Comparison of ENCODE assay signal across 8 mouse cellular contexts in genomic region chr17:83351601-83352413, GRCm38 (mm10). TPM values are rescaled to one million over a fixed set of nuclear protein-coding genes. Genes with fewer than 3 reads are reported as not detected.
A peak's percentile ranks its signal among the peaks of the same experiment; 100 is the strongest.
DNase-seq lines count a peak whose midpoint lies in the region.

No protein-coding gene starts in this region.

- H3K36me3 ChIP-seq in splenic B cell, adult 2 months (ENCODE audit: control insufficient read depth, insufficient read depth, low read length, poor library complexity, severe bottlenecking) = no peaks in the 10 kb centered on the region

- intact Hi-C loops in heart, postnatal 25 days (cut with DNase I) = loop anchor here (5.0 to 10.0 kb wide), 4 partner anchors 45 to 160 kb away; partner anchors contain the start of gene Pkdcc
- intact Hi-C loops in heart, postnatal 10 days (cut with DNase I) = loop anchor here (2.0 to 10.0 kb wide), 3 partner anchors 75 to 503 kb away; no protein-coding TSS in a partner anchor

- H3K27me3 ChIP-seq in splenic B cell, adult 2 months (ENCODE audit: control insufficient read depth, insufficient read depth, low read length, poor library complexity, severe bottlenecking) = no peaks in the 10 kb centered on the region

- peak; percentile 91 for DNase-seq in heart, adult 11 months
- DNase-seq in heart, postnatal 25 days (ENCODE audit: low spot score) = no peak
- DNase-seq in B cell, adult 2 months = peak; percentile 61 to 63
- peak; percentile 58 for DNase-seq in embryo, embryonic 10.5 days (ENCODE audit: low spot score)
- peak; percentile 30 to 45 for DNase-seq in heart, postnatal 10 days
- peak; percentile 30 for DNase-seq in lung, postnatal 36 days
- DNase-seq in splenic B cell, adult 2 months (ENCODE audit: low read depth, low spot score) = peak; percentile 74
- no peak for DNase-seq in gastrocnemius, postnatal 10 days

RNA-seq across cellular contexts. Expression of gene Eml4, which starts 1.1 kb away (rescaled TPM):
- 1 to 10 TPM; 5.1 to 6.1 TPM for total RNA-seq in heart, postnatal 25 days (2021)
- 10 to 100 TPM; 10.5 to 12.9 TPM for total RNA-seq in heart, postnatal 10 days (2021)
- total RNA-seq in gastrocnemius, postnatal 10 days (2021) = 1 to 10 TPM; 4.8 to 7.7 TPM

Comparison
In these comparisons a context has a peak if more than half of its experiments do, and no peak if none do; other contexts are left out.
1. DNase-seq: peak in heart, adult 11 months (single experiment), B cell, adult 2 months (2 of 2), embryo, embryonic 10.5 days (single experiment), heart, postnatal 10 days (2 of 2), lung, postnatal 36 days (single experiment) and splenic B cell, adult 2 months (single experiment); none in heart, postnatal 25 days (single experiment) and gastrocnemius, postnatal 10 days (single experiment).